Mouse (Mus musculus) heart, embryonic 10.5 days (tissue): ENCODE measurements around the gene Hist1h2af. TPM values are rescaled to one million over a fixed set of nuclear protein-coding genes. Genes with fewer than 3 reads are reported as not detected.

Source experiments
- DNase-seq: peaks from one replicate; pipeline ENCODE4 v3.0.0-alpha.2; 2017; ENCODE audit warnings: low spot score
- H3K27ac ChIP-seq: fragments of 300-500 bp; sonication (generic); 2 replicates; pipeline ENCODE4 v1.5.1; 2016; ENCODE audit warnings: mild to moderate bottlenecking
- H3K27me3 ChIP-seq: fragments of 300-500 bp; sonication (generic); 2 replicates; pipeline ENCODE4 v1.6.1; 2016; ENCODE audit warnings: mild to moderate bottlenecking; ENCODE audit not compliant: poor library complexity, insufficient read depth, severe bottlenecking
- H3K36me3 ChIP-seq: fragments of 300-500 bp; sonication (generic); 2 replicates; pipeline ENCODE4 v1.6.1; 2016; ENCODE audit warnings: mild to moderate bottlenecking, moderate library complexity
- H3K4me1 ChIP-seq: fragments of 300-500 bp; sonication (generic); 2 replicates; pipeline ENCODE4 v1.6.1; 2016; ENCODE audit warnings: mild to moderate bottlenecking
- H3K4me3 ChIP-seq: fragments of 300-500 bp; sonication (generic); 2 replicates; pipeline ENCODE4 v1.5.1; 2016; ENCODE audit warnings: mild to moderate bottlenecking, moderate library complexity
- H3K9me3 ChIP-seq: fragments of 300-500 bp; sonication (generic); 2 replicates; pipeline ENCODE4 v1.6.1; 2016; ENCODE audit warnings: mild to moderate bottlenecking, moderate library complexity
- WGBS: fragments of 180-500 bp; shearing (Covaris S2); methylation state at CpG from one replicate; pipeline ENCODE4 v1.1.7; 2016; 5-methylcytosine and 5-hydroxymethylcytosine counted together
- polyA plus RNA-seq: library from polyadenylated mRNA; unstranded; fragments of >200 nt; fragmentation: Nextera tagmentation; extraction: Ambion mirVana; gene quantifications from 2 replicates; pipeline ENCODE4 v1.2.1, GENCODE M21; 2016

Gene Hist1h2af
- polyA plus RNA-seq, 1 experiment from 2014 or later, result 4.9 TPM

DNA sequence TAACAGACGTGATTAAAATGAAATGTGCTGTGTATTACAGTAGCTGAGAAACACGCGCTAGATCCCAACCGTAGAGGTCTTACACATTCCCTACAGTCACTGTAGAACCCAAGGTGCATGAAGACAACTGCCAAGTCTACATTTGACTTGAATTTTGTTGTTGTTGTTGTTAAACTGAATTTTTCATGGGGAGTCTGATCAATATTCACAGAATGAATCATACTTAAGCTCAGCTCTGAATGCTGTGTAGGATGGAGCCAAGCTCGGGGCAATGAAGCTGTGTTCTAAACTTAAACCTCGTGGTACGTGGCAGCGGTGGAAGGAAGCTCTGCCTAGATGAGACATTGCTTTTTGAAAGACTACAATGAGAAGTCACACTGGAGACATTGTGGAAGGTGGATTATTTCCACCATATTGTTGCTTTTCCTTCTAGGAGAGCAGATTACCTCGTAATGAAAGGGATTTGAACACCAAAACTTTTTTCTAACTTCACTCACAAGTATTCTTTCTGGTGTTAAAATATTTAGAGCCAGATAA lies 31.6 kb upstream of the Hist1h2af start:
- no peak for DNase-seq
- no peaks in the 10 kb centered on the region for H3K9me3 ChIP-seq
- H3K4me1 ChIP-seq, result peaks cover 24% of the 10 kb centered on the region
- H3K27me3 ChIP-seq, result no peaks in the 10 kb centered on the region
- H3K27ac ChIP-seq, result no peak overlapping the region
- no peaks in the 10 kb centered on the region for H3K36me3 ChIP-seq
- H3K4me3 ChIP-seq, result peak overlapping the region; percentile 55
- WGBS, result 28% methylated on average over 9 of the region's 9 CpGs

DNA sequence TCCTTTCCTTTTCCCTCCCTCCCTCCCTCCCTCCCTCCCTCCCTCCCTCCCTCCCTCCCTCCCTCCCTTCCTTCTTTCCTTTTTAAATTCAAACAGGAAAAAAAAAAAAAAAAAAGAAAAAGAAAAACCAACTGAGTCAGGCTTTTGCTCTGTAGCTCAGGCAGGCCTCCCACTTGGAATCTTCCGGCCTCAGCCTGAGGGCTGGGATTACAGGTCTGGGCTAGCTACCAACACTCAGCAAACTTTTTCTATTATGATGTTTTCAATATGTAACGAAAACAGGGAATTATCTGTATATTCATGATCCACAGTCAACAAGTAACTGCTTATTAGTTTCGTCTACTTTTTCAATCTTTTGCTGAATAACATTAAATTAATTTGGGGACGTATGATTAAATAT lies 30.8 kb upstream of the Hist1h2af start:
- no peak overlapping the region for H3K4me3 ChIP-seq
- peaks cover 28% of the 10 kb centered on the region for H3K4me1 ChIP-seq
- no peak overlapping the region for H3K27ac ChIP-seq
- no peaks in the 10 kb centered on the region for H3K36me3 ChIP-seq
- WGBS, result 43% methylated on average over 4 of the region's 4 CpGs
- H3K27me3 ChIP-seq, result no peaks in the 10 kb centered on the region
- DNase-seq, result no peak
- no peaks in the 10 kb centered on the region for H3K9me3 ChIP-seq

DNA sequence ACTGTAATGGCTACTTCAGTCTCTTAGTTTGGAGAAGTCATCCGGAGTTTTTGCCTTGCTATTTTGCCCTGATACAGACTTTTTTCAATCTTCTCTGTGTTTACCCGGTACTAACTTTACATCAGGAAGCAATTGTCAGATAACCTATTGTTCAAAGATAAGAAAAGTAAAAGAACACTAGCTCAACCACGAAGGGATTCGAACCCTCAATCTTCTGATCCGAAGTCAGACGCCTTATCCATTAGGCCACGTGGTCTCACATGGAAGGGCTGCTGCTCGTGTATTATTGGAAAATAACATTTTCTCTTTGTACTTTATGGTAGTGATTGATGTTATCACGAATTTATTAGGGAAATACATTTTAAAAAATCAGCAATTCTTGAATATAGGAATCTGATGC lies 29.9 kb upstream of the Hist1h2af start:
- DNase-seq, result no peak
- H3K4me1 ChIP-seq, result peaks cover 28% of the 10 kb centered on the region
- H3K36me3 ChIP-seq, result no peaks in the 10 kb centered on the region
- H3K27me3 ChIP-seq, result no peaks in the 10 kb centered on the region
- under 1% methylated on average over 9 of the region's 9 CpGs for WGBS
- peak overlapping the region; percentile 40 for H3K4me3 ChIP-seq
- no peak overlapping the region for H3K27ac ChIP-seq
- H3K9me3 ChIP-seq, result no peaks in the 10 kb centered on the region

DNA sequence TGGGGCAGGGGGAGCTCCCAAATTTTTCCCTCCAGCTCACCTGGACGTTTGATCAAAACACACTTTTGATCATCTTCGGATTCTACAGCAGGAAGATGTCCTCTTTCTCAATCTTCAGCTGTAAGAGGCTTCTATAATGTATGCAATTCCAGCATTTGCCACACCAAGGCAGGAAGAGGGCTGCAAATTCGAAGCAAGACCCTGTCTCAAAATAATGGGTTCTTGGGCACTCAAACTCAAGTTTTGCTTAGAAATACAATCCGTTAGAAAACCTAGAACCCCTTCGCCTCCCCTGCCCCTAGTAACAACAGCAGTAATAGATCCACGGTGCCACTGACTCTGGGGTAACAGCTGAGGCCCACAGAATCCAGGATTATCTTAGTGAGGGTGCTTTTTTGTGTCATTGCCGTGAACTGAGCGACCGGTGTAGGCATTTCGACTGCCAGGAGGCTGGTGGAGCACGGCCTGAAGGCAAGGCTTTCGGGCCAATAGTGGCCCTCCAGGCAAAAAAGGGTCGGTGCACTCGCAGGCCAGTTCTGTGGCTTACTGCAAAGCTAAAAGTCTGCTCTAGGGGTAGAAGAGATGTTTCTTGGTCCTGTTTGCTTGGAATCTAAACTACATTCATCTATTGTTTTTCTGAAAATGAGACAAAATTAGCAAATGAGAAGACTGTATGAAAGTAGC lies 27.9 kb upstream of the Hist1h2af start:
- peak overlapping the region; percentile 76 for H3K27ac ChIP-seq
- WGBS, result 3% methylated on average over 14 of the region's 14 CpGs
- peak; percentile 86 for DNase-seq

DNA sequence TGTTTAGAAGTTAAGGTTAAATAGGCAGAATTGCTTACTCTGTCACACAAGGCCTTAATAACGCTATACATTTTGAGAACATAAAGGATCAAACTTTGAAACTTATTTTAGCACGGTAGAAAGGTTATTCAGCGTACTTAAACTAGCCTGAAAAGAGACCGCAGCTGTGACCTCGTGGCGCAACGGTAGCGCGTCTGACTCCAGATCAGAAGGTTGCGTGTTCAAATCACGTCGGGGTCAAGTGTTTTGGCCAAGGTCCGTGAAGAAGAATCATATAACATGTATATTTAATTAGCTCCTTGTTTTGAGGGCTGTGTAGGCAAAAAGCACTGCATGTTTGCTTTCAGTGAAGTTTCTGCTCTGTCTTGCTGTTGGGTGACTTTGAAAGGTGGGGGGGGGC lies 27.4 kb upstream of the Hist1h2af start:
- H3K4me1 ChIP-seq, result peaks cover 38% of the 10 kb centered on the region

More for the DNA sequence above, 27.9 kb upstream of the Hist1h2af start:
- no peaks in the 10 kb centered on the region for H3K36me3 ChIP-seq
- no peaks in the 10 kb centered on the region for H3K9me3 ChIP-seq
- peaks cover 38% of the 10 kb centered on the region for H3K4me1 ChIP-seq
- no peaks in the 10 kb centered on the region for H3K27me3 ChIP-seq
- peak overlapping the region; percentile 64 for H3K4me3 ChIP-seq

DNA sequence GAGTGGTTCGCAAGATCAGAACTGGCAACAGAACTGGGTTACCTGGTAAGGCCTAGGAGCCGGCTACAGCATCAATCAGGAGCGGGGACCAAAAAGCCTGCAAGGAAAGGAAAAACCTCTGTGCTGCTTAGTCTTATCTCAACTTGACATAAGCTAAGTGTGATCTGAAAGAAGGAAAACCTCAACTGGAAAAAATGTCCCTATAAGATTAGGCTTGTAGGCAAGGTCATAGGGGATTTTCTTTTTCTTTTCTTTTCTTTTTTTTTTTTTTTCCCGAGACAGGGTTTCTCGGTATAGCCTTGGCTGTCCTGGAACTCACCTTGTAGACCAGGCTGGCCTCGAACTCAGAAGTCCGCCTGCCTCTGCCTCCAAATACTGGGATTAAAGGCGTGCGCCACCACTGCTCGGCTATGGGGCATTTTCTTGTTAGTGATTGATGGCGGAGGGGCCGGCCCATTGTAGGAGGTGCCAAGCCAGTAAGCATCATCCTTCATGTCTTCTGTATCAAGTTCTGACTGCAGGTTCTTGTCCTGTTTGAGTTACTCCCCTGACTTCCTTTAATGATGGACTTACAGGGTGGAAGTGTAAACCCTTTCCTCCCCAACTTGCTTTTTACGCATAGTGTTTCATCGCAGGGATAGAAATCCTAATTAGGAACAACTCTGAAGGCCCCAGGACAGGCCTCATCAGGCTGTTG lies 26.7 kb upstream of the Hist1h2af start:
- Histone ChIP-seq H3K36me3 (no peaks in the 10 kb centered on the region), H3K4me1 (peaks cover 38% of the 10 kb centered on the region), H3K27ac (peak overlapping the region; percentile 62), H3K4me3 (peak overlapping the region; percentile 64), H3K27me3 (no peaks in the 10 kb centered on the region), H3K9me3 (no peaks in the 10 kb centered on the region)
- WGBS, result 10% methylated on average over 14 of the region's 14 CpGs
- DNase-seq, result peak; percentile 92

More for the DNA sequence above, 27.4 kb upstream of the Hist1h2af start:
- WGBS, result under 1% methylated on average over 13 of the region's 13 CpGs
- Histone ChIP-seq H3K4me3 (peak overlapping the region; percentile 64), H3K9me3 (no peaks in the 10 kb centered on the region), H3K27ac (peak overlapping the region; percentile 76; the same call in 1 of the 2 replicates), H3K36me3 (no peaks in the 10 kb centered on the region), H3K27me3 (no peaks in the 10 kb centered on the region)
- DNase-seq, result peak; percentile 85

DNA sequence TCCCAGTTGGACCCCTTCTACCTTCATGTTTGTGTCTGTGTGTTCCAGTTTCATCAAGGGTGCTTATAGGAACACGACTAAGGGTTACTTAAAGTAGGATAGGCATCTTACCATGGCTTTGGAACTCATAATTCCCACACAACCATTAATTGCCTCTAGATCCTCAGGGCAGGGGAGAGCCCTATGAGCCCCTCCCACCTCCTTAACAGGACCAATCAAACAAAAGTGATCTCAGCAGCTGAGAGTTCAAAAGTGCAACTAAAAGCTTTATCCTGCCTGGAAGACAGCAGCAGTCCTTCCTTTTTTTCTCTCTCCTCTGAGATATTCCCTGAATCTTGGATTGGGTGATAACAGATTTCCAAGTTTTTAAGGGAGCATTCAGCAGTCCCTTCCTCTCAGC lies 23.6 kb upstream of the Hist1h2af start:
- Histone ChIP-seq H3K27me3 (no peaks in the 10 kb centered on the region), H3K4me3 (no peak overlapping the region), H3K27ac (no peak overlapping the region), H3K4me1 (peaks cover 26% of the 10 kb centered on the region), H3K9me3 (no peaks in the 10 kb centered on the region), H3K36me3 (no peaks in the 10 kb centered on the region)
- DNase-seq, result no peak
- 31% methylated on average over 1 of the region's 1 CpGs for WGBS

DNA sequence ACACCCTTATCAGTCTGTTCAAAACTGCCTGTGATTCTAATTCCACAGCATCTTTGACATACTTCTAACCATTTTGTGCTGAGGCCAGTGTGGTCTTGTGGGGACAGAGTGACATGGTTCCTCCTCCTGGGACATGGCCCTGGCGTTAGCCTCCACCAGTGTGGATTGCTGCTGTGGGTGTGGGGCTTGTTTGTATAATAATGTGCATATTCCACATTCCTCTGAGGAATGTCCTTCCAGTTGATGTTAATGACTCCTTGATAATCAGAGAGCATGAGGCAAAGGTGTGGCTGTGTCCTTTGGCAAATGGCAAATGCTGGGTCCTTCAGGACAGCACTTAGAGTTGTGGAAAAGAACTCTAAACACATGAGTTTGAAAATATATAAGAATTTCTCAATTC lies 20.2 kb upstream of the Hist1h2af start:
- no peak for DNase-seq
- Histone ChIP-seq H3K27ac (no peak overlapping the region), H3K36me3 (no peaks in the 10 kb centered on the region), H3K4me1 (peaks cover 10% of the 10 kb centered on the region), H3K4me3 (no peak overlapping the region), H3K27me3 (no peaks in the 10 kb centered on the region), H3K9me3 (no peaks in the 10 kb centered on the region)
- WGBS, result 97% methylated on average over 1 of the region's 1 CpGs

DNA sequence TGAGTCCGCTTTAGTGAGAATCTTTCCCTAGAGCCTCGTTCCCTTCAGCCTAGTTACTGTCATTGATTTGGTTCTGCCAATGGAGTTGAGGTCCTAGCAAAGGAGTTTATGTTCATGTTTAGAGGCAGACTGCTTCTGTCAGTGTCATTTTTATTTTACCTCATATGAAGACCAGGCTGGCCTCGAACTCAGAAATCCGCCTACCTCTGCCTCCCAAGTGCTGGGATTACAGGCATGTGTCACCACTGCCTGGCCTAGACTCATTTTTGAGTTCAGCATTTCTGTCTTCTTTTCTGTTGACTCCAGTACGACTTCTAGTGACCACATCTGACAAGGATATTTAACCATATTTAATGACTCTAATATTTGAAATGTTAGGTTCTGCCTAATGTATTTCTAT lies 18.4 kb upstream of the Hist1h2af start:
- WGBS, result 77% methylated on average over 5 of the region's 5 CpGs
- H3K9me3 ChIP-seq, result no peaks in the 10 kb centered on the region
- no peak for DNase-seq
- H3K27ac ChIP-seq, result no peak overlapping the region
- H3K4me3 ChIP-seq, result no peak overlapping the region
- no peaks in the 10 kb centered on the region for H3K27me3 ChIP-seq
- peaks cover 6% of the 10 kb centered on the region for H3K4me1 ChIP-seq
- no peaks in the 10 kb centered on the region for H3K36me3 ChIP-seq

DNA sequence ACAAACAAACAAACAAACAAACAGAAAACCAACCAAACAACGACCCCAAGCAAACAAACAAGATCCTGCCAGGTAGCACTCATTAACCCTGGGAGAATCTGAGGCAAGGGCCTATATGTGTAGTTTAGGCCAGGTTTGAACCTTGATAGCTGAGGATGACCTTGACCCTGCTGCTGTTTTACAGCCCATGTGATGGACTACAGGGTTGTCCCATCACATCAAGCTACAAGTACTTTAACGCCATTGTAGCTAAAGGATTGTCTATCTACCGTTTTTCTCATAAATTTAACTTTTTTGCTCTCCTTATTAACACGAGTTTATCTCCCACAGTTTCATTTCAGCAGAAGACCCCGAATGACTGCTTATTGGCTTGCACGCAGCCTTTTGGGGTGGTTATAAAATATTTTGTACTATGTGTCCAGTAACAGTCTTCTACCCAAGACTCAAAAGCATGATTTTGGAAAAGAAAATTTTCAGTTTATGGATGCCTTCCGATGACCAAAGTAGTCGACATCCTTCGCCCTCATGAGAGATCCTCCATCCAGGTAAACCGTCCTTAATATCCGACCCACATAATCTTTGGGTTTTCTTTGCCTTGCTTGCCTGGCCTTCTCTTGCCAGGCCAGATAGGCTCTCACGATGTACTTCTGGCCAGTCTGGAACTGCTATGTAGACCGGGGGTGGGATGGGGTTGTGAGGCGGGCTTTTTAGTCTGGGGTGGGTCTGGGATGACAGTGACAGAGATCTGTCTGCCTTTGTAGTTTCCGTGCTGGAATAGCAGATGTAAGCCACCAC lies 17.7 kb upstream of the Hist1h2af start:
- H3K4me3 ChIP-seq, result peak overlapping the region; percentile 63
- 49% methylated on average over 15 of the region's 15 CpGs for WGBS
- DNase-seq, result no peak
- no peaks in the 10 kb centered on the region for H3K9me3 ChIP-seq
- H3K4me1 ChIP-seq, result no peaks in the 10 kb centered on the region
- H3K27ac ChIP-seq, result no peak overlapping the region
- H3K36me3 ChIP-seq, result no peaks in the 10 kb centered on the region
- H3K27me3 ChIP-seq, result no peaks in the 10 kb centered on the region

DNA sequence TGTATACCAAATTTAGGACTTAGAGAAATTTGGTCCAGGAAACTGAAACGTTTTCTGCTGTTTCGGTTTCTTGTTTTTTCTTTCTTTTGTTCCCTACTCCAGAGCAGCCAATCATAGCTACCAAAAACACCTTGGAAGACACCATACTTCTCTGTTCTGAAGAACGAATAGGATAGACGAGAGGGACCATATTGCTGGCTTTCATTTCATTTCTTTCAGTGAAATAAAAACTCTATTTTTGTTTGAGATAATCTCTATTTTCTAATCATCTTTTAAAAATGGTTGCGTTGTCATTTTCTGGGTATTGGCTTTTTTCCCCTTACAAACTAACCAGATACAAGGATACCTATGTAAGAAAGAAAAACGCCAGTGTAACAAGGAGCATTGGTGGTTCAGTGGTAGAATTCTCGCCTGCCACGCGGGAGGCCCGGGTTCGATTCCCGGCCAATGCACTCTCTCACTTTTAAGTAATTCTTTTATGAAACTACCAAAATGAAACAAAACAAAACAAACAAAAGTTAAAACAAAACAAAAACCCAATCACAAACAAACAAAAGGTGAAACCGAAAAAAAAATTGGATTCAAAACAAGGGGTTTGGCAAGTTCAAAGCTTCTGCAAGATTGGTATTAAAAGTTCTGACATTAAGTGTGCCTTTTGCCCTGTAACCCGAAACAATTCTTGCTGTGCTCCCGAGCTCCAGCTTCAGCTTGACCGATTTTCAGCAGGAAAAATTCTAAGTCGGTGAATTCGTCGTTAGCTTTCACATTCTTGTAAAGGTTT lies 16.7 kb upstream of the Hist1h2af start:
- H3K9me3 ChIP-seq, result no peaks in the 10 kb centered on the region

DNA sequence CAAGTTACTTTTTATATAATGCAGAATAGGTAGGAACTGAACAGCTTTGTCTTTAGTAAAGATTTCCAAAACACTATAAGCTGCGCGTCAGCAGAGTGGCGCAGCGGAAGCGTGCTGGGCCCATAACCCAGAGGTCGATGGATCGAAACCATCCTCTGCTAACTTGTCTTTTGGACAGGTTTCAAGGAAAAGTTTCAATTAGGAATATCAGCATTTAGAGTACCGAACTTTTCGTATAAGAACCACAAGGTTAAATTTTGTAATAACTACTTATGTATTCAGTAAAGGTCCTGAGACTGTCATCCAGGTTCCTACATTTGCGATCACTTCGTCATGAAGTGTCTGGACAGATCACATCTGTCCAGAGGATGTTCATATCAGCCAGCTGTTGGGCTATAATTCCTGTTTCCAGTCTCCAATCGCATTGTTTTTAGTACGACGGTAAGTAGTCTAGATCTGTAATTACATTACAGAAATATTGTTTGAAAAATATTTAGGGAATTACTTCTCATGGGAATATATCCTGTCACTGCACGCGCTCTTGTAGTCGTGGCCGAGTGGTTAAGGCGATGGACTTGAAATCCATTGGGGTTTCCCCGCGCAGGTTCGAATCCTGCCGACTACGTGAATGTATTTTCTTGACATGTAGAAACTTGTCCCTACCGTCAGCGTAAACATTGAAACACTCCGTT lies 16.0 kb upstream of the Hist1h2af start:
- under 1% methylated on average over 27 of the region's 27 CpGs for WGBS
- H3K4me1 ChIP-seq, result no peaks in the 10 kb centered on the region
- no peak overlapping the region for H3K27ac ChIP-seq
- H3K4me3 ChIP-seq, result peak overlapping the region; percentile 63
- no peaks in the 10 kb centered on the region for H3K9me3 ChIP-seq
- H3K36me3 ChIP-seq, result no peaks in the 10 kb centered on the region
- H3K27me3 ChIP-seq, result no peaks in the 10 kb centered on the region
- peak; percentile 91 for DNase-seq

More for the DNA sequence above, 16.7 kb upstream of the Hist1h2af start:
- WGBS, result under 1% methylated on average over 19 of the region's 19 CpGs
- H3K27me3 ChIP-seq, result no peaks in the 10 kb centered on the region
- no peak for DNase-seq
- no peaks in the 10 kb centered on the region for H3K36me3 ChIP-seq
- peak overlapping the region; percentile 63 for H3K4me3 ChIP-seq
- H3K27ac ChIP-seq, result no peak overlapping the region
- H3K4me1 ChIP-seq, result no peaks in the 10 kb centered on the region
